Mouse (Mus musculus): ENCODE measurements at regions not wholly inside any gene's neighbourhood (a gene's known extent, or its start where the extent isn't known, plus 50 kb on each side); places are given as distances from the start of the nearest gene placed in this dataset.

- no peaks in the 10 kb centered on the region for H3K27me3 ChIP-seq
- ATAC-seq (ENCODE audit: low FRiP score) = no peak
- H3K4me2 ChIP-seq = no peak overlapping the region
- 93% methylated on average over 5 of the region's 5 CpGs for WGBS
- no peaks in the 10 kb centered on the region; the same call in 1 of the 2 replicates for H3K4me1 ChIP-seq
- no peaks in the 10 kb centered on the region for H3K9me3 ChIP-seq
- H3K4me3 ChIP-seq (replicated peaks) = no peak overlapping the region
- no peak overlapping the region for H3K9ac ChIP-seq
- H3K36me3 ChIP-seq (replicated peaks) = no peaks in the 10 kb centered on the region
- no peak overlapping the region for H3K27ac ChIP-seq
Observed at GRCm38 (mm10) chr15:86738776-86739175, 524.5 kb downstream of the Tbc1d22a start.

DNA sequence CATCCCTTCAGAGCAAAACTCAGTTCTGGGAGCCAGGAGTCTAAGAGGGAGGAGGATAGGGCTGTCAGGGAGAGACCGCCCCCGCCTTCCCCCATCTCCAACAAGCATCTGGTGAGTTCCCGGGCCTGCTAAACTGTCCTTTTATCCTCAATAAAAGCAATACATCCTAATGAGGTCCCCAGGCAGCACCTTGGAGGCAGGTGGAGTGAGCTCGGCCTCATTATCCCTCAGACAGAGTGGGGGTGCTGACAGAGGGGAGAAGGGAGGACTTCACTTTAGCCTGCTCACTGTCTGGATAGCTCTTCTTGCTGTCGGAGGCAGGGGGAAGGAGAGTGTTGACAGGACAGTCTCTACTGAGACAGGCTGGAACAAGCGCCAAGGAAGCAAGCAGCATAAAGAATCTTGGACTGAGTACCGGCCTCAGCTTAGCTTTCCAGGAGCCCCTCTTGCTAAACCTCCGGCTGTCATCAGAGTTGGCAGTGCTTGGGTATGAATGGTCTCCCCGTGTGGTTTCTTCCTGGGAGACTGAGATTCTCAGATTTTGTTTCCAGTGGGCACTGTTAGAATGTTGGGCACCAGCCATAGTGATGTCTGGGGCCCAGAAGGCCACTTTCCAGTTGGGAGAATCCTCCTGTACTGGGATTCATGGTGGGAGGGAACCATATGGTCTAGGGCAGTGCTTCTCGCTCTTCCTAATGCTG, 537.3 kb downstream of the Tbc1d22a start:
- Histone ChIP-seq H3K4me2 (no peak overlapping the region), H3K4me3 (replicated peaks) (no peak overlapping the region), H3K9me3 (no peaks in the 10 kb centered on the region), H3K36me3 (replicated peaks) (no peaks in the 10 kb centered on the region), H3K27ac (no peak overlapping the region), H3K4me1 (no peaks in the 10 kb centered on the region), H3K27me3 (no peaks in the 10 kb centered on the region), H3K9ac (no peak overlapping the region)
- no peak for ATAC-seq (ENCODE audit: low FRiP score)
- WGBS = 63% methylated on average over 10 of the region's 10 CpGs

DNA sequence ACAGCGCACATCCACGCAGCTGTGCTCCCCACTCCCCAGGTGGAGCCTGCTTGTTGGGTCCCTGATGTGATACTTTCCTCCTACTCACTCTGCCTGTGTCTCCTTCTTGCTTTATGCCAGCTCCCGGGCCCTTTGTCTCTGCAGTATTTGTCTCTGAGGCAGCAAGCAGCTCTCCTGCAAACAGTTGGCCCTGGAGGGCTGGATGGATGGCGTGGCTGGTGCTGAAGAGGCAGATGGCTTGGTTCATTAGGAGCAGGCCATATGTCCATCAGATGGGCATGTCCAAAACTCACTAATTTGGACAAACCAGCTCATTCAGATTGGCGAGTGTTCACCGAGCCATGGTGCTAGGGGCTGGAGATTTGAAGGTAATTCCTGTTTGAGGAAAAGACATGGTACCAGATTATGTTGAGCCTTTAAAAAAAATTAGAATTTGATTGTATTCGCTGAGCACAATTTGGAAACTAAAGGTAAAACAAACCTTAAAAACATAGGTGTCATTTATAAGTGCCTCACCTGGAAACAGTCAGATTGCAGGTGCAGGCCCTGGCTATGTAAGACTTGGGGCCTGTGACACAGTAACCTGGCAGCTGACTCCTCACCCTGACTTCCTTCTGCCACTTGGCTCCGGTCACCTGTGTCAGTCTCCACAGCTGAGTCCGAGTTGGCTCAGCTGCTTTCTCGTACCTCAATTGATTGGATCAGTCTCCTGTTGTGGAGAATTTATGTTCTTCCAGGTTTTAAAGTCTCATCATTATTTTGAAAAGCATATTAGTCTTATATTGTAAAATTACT, 549.5 kb downstream of the Tbc1d22a start:
- no peaks in the 10 kb centered on the region for H3K27me3 ChIP-seq
- WGBS = 90% methylated on average over 10 of the region's 10 CpGs
- H3K9ac ChIP-seq = no peak overlapping the region
- H3K4me2 ChIP-seq = no peak overlapping the region
- no peaks in the 10 kb centered on the region for H3K36me3 ChIP-seq (replicated peaks)
- H3K4me3 ChIP-seq (replicated peaks) = no peak overlapping the region
- H3K9me3 ChIP-seq = no peaks in the 10 kb centered on the region
- no peak overlapping the region for H3K27ac ChIP-seq
- no peaks in the 10 kb centered on the region for H3K4me1 ChIP-seq
- no peak for ATAC-seq (ENCODE audit: low FRiP score)

GRCm38 (mm10) chr15:86767623-86768022, 553.4 kb downstream of the Tbc1d22a start:
- H3K36me3 ChIP-seq (replicated peaks) = no peaks in the 10 kb centered on the region
- 89% methylated on average over 2 of the region's 2 CpGs for WGBS
- H3K9ac ChIP-seq = no peak overlapping the region
- H3K4me3 ChIP-seq (replicated peaks) = no peak overlapping the region
- H3K9me3 ChIP-seq = no peaks in the 10 kb centered on the region
- no peak for ATAC-seq (ENCODE audit: low FRiP score)
- no peak overlapping the region for H3K27ac ChIP-seq
- no peaks in the 10 kb centered on the region for H3K4me1 ChIP-seq
- H3K27me3 ChIP-seq = 0 out of 2 replicates have a peak, but pooled peaks cover 4% of the 10 kb centered on the region
- no peak overlapping the region for H3K4me2 ChIP-seq

- no peak overlapping the region for H3K4me2 ChIP-seq
- H3K27ac ChIP-seq = no peak overlapping the region
- H3K36me3 ChIP-seq (replicated peaks) = no peaks in the 10 kb centered on the region
- no peaks in the 10 kb centered on the region for H3K4me1 ChIP-seq
- ATAC-seq (ENCODE audit: low FRiP score) = no peak
- H3K4me3 ChIP-seq (replicated peaks) = no peak overlapping the region
- no peak overlapping the region for H3K9ac ChIP-seq
- H3K9me3 ChIP-seq = no peaks in the 10 kb centered on the region
- WGBS = 85% methylated on average over 7 of the region's 7 CpGs
- 0 out of 2 replicates have a peak, but pooled peaks cover 7% of the 10 kb centered on the region for H3K27me3 ChIP-seq
Observed at GRCm38 (mm10) chr15:86773041-86773440, 558.8 kb downstream of the Tbc1d22a start.

DNA sequence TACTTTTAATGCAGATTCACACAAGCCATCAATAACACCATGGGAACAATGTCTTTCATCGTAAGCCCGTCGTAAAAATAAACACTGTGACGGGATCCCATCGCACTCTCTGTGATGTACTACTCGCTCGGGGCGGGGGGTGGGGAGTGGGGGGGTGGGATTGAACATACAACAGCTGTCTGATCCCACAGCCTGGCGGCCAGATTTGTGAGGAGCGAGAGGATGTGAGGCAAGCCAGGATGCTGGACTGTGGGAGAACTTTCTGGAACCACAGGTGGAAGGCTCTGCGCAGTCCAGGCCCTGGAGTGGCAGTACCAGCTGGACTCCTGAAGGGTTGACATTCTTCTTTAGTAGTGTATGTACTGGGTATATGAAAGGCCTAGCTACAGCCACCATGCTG, 563.7 kb downstream of the Tbc1d22a start:
- 88% methylated on average over 11 of the region's 11 CpGs for WGBS

GRCm38 (mm10) chr15:86781160-86781559, 566.9 kb downstream of the Tbc1d22a start:
- no peak for ATAC-seq (ENCODE audit: low FRiP score)
- no peak overlapping the region for H3K4me3 ChIP-seq (replicated peaks)

More for the DNA sequence above, 563.7 kb downstream of the Tbc1d22a start:
- Histone ChIP-seq H3K27ac (no peak overlapping the region), H3K9ac (no peak overlapping the region), H3K4me3 (replicated peaks) (no peak overlapping the region), H3K36me3 (replicated peaks) (no peaks in the 10 kb centered on the region), H3K4me1 (no peaks in the 10 kb centered on the region), H3K4me2 (no peak overlapping the region), H3K9me3 (no peaks in the 10 kb centered on the region), H3K27me3 (no peaks in the 10 kb centered on the region)
- ATAC-seq (ENCODE audit: low FRiP score) = no peak

GRCm38 (mm10) chr15:86794716-86795115, 580.5 kb downstream of the Tbc1d22a start:
- Histone ChIP-seq H3K4me3 (replicated peaks) (no peak overlapping the region), H3K27me3 (no peaks in the 10 kb centered on the region), H3K4me1 (no peaks in the 10 kb centered on the region), H3K4me2 (no peak overlapping the region), H3K27ac (no peak overlapping the region), H3K36me3 (replicated peaks) (no peaks in the 10 kb centered on the region), H3K9me3 (no peaks in the 10 kb centered on the region), H3K9ac (no peak overlapping the region)
- 67% methylated on average over 3 of the region's 3 CpGs for WGBS
- ATAC-seq (ENCODE audit: low FRiP score) = no peak

More at GRCm38 (mm10) chr15:86781160-86781559, 566.9 kb downstream of the Tbc1d22a start:
- no peak overlapping the region for H3K9ac ChIP-seq
- H3K9me3 ChIP-seq = no peaks in the 10 kb centered on the region
- no peak overlapping the region for H3K27ac ChIP-seq
- no peak overlapping the region for H3K4me2 ChIP-seq
- no peaks in the 10 kb centered on the region for H3K36me3 ChIP-seq (replicated peaks)
- H3K27me3 ChIP-seq = no peaks in the 10 kb centered on the region
- 93% methylated on average over 11 of the region's 11 CpGs for WGBS
- no peaks in the 10 kb centered on the region for H3K4me1 ChIP-seq

DNA sequence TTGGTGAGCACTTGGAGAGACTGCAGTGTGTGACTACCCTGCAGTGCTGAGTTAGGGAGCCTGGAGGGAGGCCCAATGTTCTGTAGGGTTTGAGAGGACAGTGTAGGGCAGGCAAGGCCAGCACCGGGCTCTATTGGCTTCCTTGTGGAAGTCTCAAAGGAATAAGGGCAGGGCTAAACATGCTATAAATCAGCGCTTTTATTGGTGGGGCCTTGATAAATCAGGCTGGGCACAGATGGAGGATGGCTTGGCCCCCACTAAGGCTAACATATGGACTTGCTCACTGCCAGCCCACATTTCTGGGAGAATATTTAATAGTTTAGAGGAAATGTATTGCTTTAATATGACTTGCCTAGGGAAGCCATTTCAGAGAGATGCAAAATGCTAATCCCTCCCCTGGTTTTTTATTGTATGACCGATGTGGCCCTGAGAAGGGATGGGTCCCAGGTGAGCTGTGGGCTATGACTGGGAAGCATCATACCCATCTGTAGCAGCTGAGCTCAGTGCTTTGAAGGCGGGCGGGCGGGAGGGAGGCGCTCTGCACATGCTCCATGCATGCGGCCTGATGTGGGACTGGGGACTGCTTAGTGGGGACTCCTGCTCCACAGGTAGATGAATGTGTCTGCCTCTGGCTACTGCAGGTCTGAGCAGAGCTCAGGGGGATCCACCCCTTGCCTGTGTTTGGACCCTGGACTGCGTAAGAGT, 584.4 kb downstream of the Tbc1d22a start:
- Histone ChIP-seq H3K9me3 (no peaks in the 10 kb centered on the region), H3K27me3 (no peaks in the 10 kb centered on the region), H3K4me3 (replicated peaks) (no peak overlapping the region), H3K9ac (no peak overlapping the region), H3K4me2 (no peak overlapping the region), H3K27ac (no peak overlapping the region), H3K4me1 (no peaks in the 10 kb centered on the region), H3K36me3 (replicated peaks) (no peaks in the 10 kb centered on the region)
- ATAC-seq (ENCODE audit: low FRiP score) = no peak
- 95% methylated on average over 9 of the region's 9 CpGs for whole genome bisulfite sequencing

GRCm38 (mm10) chr15:86807296-86808080, 593.2 kb downstream of the Tbc1d22a start:
- Histone ChIP-seq H3K4me1 (no peaks in the 10 kb centered on the region), H3K27ac (no peak overlapping the region), H3K36me3 (replicated peaks) (no peaks in the 10 kb centered on the region), H3K27me3 (no peaks in the 10 kb centered on the region), H3K4me3 (replicated peaks) (no peak overlapping the region), H3K4me2 (no peak overlapping the region), H3K9ac (no peak overlapping the region), H3K9me3 (no peaks in the 10 kb centered on the region)
- WGBS = 86% methylated on average over 13 of the region's 13 CpGs
- no peak for ATAC-seq (ENCODE audit: low FRiP score)

DNA sequence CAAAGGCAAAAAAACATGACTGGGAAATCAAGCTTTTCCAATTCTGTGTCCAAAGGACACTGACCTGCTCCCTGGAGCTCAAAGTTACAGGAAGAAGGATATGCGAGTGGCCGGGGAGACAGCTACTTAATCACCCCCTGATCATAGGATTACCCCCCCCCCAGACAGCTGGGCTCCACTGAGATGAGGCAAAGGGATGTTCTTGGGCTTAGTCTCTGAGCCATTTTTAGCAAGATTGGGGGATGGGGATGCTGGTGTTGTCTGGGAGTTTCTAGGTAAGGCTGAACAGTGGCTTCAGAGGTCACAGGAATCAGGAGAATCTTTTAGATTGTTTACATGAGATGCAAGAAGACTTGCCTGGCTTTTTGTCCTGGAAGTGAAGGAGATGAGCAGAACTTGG, 597.6 kb downstream of the Tbc1d22a start:
- WGBS = 71% methylated on average over 2 of the region's 2 CpGs
- no peaks in the 10 kb centered on the region for H3K9me3 ChIP-seq
- no peak overlapping the region for H3K9ac ChIP-seq
- H3K4me2 ChIP-seq = no peak overlapping the region
- H3K4me3 ChIP-seq (replicated peaks) = no peak overlapping the region
- no peaks in the 10 kb centered on the region for H3K4me1 ChIP-seq
- no peaks in the 10 kb centered on the region for H3K27me3 ChIP-seq
- ATAC-seq (ENCODE audit: low FRiP score) = no peak
- H3K27ac ChIP-seq = no peak overlapping the region
- no peaks in the 10 kb centered on the region for H3K36me3 ChIP-seq (replicated peaks)

Measured in forebrain, embryonic 12.5 days (tissue).